Mouse (Mus musculus) intestine, embryonic 14.5 days (tissue): Measurements from ENCODE around the gene Elovl6. TPM values are rescaled to one million over a fixed set of nuclear protein-coding genes. Genes with fewer than 3 reads are reported as not detected.
A peak's percentile ranks its signal among the peaks of the same experiment; 100 is the strongest.

Source experiments
- ATAC-seq: fragments of 200-750 bp; cut with Nextera tagmentation; replicated peaks from 2 replicates; pipeline ENCODE4 v1.8.0; 2017; ENCODE audit warnings: low read depth, moderate number of reproducible peaks, moderate TSS enrichment, moderate library complexity; ENCODE audit not compliant: low FRiP score, low TSS enrichment
- DNase-seq: peaks from one replicate; pipeline ENCODE4 v3.0.0-alpha.2; 2018; ENCODE audit warnings: low spot score
- H3K27ac ChIP-seq: fragments of 300-500 bp; sonication (generic); 2 replicates; pipeline ENCODE4 v1.5.1; 2014; ENCODE audit warnings: low read depth, mild to moderate bottlenecking, control low read depth
- H3K27me3 ChIP-seq: fragments of 300-500 bp; sonication (generic); replicated peaks from 2 replicates; pipeline ENCODE4 v1.6.1; 2014; ENCODE audit warnings: low read length, control low read depth; ENCODE audit not compliant: control insufficient read depth, insufficient read depth
- H3K36me3 ChIP-seq: fragments of 300-500 bp; sonication (generic); 2 replicates; pipeline ENCODE4 v1.6.1; 2014; ENCODE audit warnings: low read length, control low read depth; ENCODE audit not compliant: control insufficient read depth, insufficient read depth
- H3K4me1 ChIP-seq: fragments of 300-500 bp; sonication (generic); replicated peaks from 2 replicates; pipeline ENCODE4 v1.6.1; 2014; ENCODE audit warnings: low read length, control low read depth, mixed read lengths; ENCODE audit not compliant: control insufficient read depth, insufficient read depth
- H3K4me2 ChIP-seq: fragments of 300-500 bp; sonication (generic); 2 replicates; pipeline ENCODE4 v1.6.1; 2014; ENCODE audit warnings: low read length
- H3K4me3 ChIP-seq: fragments of 300-500 bp; sonication (generic); 2 replicates; pipeline ENCODE4 v1.5.1; 2014; ENCODE audit warnings: low read depth, low read length, control low read depth, mixed read lengths
- H3K9ac ChIP-seq: fragments of 300-500 bp; sonication (generic); 2 replicates; pipeline ENCODE4 v1.6.1; 2014; ENCODE audit warnings: mild to moderate bottlenecking, low read length
- H3K9me3 ChIP-seq: fragments of 300-500 bp; sonication (generic); 2 replicates; pipeline ENCODE4 v1.6.1; 2016; ENCODE audit warnings: low read length, control low read depth; ENCODE audit not compliant: control insufficient read depth
- WGBS: fragments of 180-500 bp; shearing (Covaris S2); extraction: QIAGEN DNeasy Blood & Tissue Kit; methylation state at CpG from one replicate; pipeline ENCODE4 v1.1.7; 2014; 5-methylcytosine and 5-hydroxymethylcytosine counted together
- polyA plus RNA-seq: library from polyadenylated mRNA; unstranded; fragments of >200 nt; fragmentation: Nextera tagmentation; extraction: Ambion mirVana; gene quantifications from 2 replicates; pipeline ENCODE4 v1.2.1, GENCODE M21; 2014

Gene Elovl6
- polyA plus RNA-seq, 1 experiment from 2014 or later = 53.4 TPM

GRCm38 (mm10) chr3:129650293-129650612, 118.1 kb downstream of the Elovl6 start:
- Histone ChIP-seq H3K27me3 (no peaks in the 10 kb centered on the region), H3K9ac (no peak overlapping the region), H3K9me3 (no peaks in the 10 kb centered on the region), H3K4me2 (no peak overlapping the region), H3K36me3 (no peaks in the 10 kb centered on the region), H3K4me1 (0 out of 2 replicates have a peak, but pooled peaks cover 6% of the 10 kb centered on the region), H3K4me3 (no peak overlapping the region), H3K27ac (no peak overlapping the region)
- ATAC-seq (peak; percentile 66; the same call in 1 of the 2 replicates), DNase-seq (no peak)

GRCm38 (mm10) chr3:129650931-129651330, 118.8 kb downstream of the Elovl6 start:
- no peak overlapping the region for H3K9ac ChIP-seq
- no peak overlapping the region for H3K27ac ChIP-seq
- no peaks in the 10 kb centered on the region for H3K9me3 ChIP-seq
- ATAC-seq = no peak
- 38% methylated on average over 1 of the region's 1 CpGs for WGBS
- H3K27me3 ChIP-seq = no peaks in the 10 kb centered on the region
- H3K4me1 ChIP-seq = 0 out of 2 replicates have a peak, but pooled peaks cover 6% of the 10 kb centered on the region
- H3K36me3 ChIP-seq = no peaks in the 10 kb centered on the region
- H3K4me3 ChIP-seq = no peak overlapping the region
- DNase-seq = no peak
- no peak overlapping the region for H3K4me2 ChIP-seq

GRCm38 (mm10) chr3:129651765-129652164, 119.6 kb downstream of the Elovl6 start:
- ATAC-seq (no peak), DNase-seq (no peak)
- Histone ChIP-seq H3K4me1 (0 out of 2 replicates have a peak, but pooled peaks cover 6% of the 10 kb centered on the region), H3K36me3 (no peaks in the 10 kb centered on the region), H3K4me3 (no peak overlapping the region), H3K4me2 (no peak overlapping the region), H3K27ac (no peak overlapping the region), H3K27me3 (no peaks in the 10 kb centered on the region), H3K9ac (no peak overlapping the region), H3K9me3 (no peaks in the 10 kb centered on the region)
- 90% methylated on average over 8 of the region's 8 CpGs for WGBS

- ATAC-seq = no peak
- WGBS = 85% methylated on average over 4 of the region's 4 CpGs
- DNase-seq = no peak
- Histone ChIP-seq H3K4me1 (0 out of 2 replicates have a peak, but pooled peaks cover 6% of the 10 kb centered on the region), H3K4me2 (no peak overlapping the region), H3K4me3 (no peak overlapping the region), H3K9me3 (no peaks in the 10 kb centered on the region), H3K27ac (no peak overlapping the region), H3K27me3 (no peaks in the 10 kb centered on the region), H3K9ac (no peak overlapping the region), H3K36me3 (no peaks in the 10 kb centered on the region)
These were observed 120.3 kb downstream of the Elovl6 start for GRCm38 (mm10) chr3:129652476-129652875.

GRCm38 (mm10) chr3:129656540-129656939, 124.4 kb downstream of the Elovl6 start:
- no peak for ATAC-seq

GRCm38 (mm10) chr3:129657222-129657621, 125.1 kb downstream of the Elovl6 start:
- Histone ChIP-seq H3K27me3 (no peaks in the 10 kb centered on the region), H3K36me3 (no peaks in the 10 kb centered on the region), H3K27ac (no peak overlapping the region), H3K4me1 (no peaks in the 10 kb centered on the region), H3K9me3 (no peaks in the 10 kb centered on the region), H3K4me2 (no peak overlapping the region), H3K4me3 (no peak overlapping the region), H3K9ac (no peak overlapping the region)
- WGBS = 81% methylated on average over 9 of the region's 9 CpGs
- DNase-seq = no peak
- ATAC-seq = no peak

More at GRCm38 (mm10) chr3:129656540-129656939, 124.4 kb downstream of the Elovl6 start:
- H3K4me3 ChIP-seq = no peak overlapping the region
- H3K9ac ChIP-seq = no peak overlapping the region
- no peaks in the 10 kb centered on the region for H3K4me1 ChIP-seq
- WGBS = 80% methylated on average over 4 of the region's 4 CpGs
- no peaks in the 10 kb centered on the region for H3K27me3 ChIP-seq
- no peaks in the 10 kb centered on the region for H3K36me3 ChIP-seq
- no peak overlapping the region for H3K4me2 ChIP-seq
- no peak overlapping the region for H3K27ac ChIP-seq
- no peak for DNase-seq
- no peaks in the 10 kb centered on the region for H3K9me3 ChIP-seq

- no peak overlapping the region for H3K4me2 ChIP-seq
- no peaks in the 10 kb centered on the region for H3K27me3 ChIP-seq
- no peaks in the 10 kb centered on the region for H3K9me3 ChIP-seq
- H3K36me3 ChIP-seq = no peaks in the 10 kb centered on the region
- no peak for ATAC-seq
- H3K9ac ChIP-seq = no peak overlapping the region
- no peaks in the 10 kb centered on the region for H3K4me1 ChIP-seq
- H3K4me3 ChIP-seq = no peak overlapping the region
- no peak overlapping the region for H3K27ac ChIP-seq
- WGBS = 87% methylated on average over 11 of the region's 11 CpGs
- DNase-seq = no peak
These were observed 125.6 kb downstream of the Elovl6 start for GRCm38 (mm10) chr3:129657775-129658174.

- Histone ChIP-seq H3K9ac (no peak overlapping the region), H3K4me2 (no peak overlapping the region), H3K27ac (no peak overlapping the region), H3K9me3 (no peaks in the 10 kb centered on the region), H3K27me3 (no peaks in the 10 kb centered on the region), H3K4me1 (no peaks in the 10 kb centered on the region), H3K4me3 (no peak overlapping the region), H3K36me3 (no peaks in the 10 kb centered on the region)
- ATAC-seq = no peak
- DNase-seq = no peak
- WGBS = 91% methylated on average over 7 of the region's 7 CpGs
These were observed 126.6 kb downstream of the Elovl6 start for GRCm38 (mm10) chr3:129658776-129659175.

GRCm38 (mm10) chr3:129663906-129664305, 131.8 kb downstream of the Elovl6 start:
- Histone ChIP-seq H3K4me2 (no peak overlapping the region), H3K4me1 (no peaks in the 10 kb centered on the region), H3K9me3 (no peaks in the 10 kb centered on the region), H3K4me3 (no peak overlapping the region), H3K36me3 (no peaks in the 10 kb centered on the region), H3K27ac (no peak overlapping the region), H3K27me3 (no peaks in the 10 kb centered on the region), H3K9ac (no peak overlapping the region)
- 87% methylated on average over 1 of the region's 2 CpGs for WGBS
- no peak for ATAC-seq
- no peak for DNase-seq
